Mouse (Mus musculus) layer of hippocampus, postnatal 36 days (tissue): ENCODE data around the gene Angptl2. TPM values are rescaled to one million over a fixed set of nuclear protein-coding genes. Genes with fewer than 3 reads are reported as not detected.

Source experiments
- DNase-seq, 2 experiments: peaks; one replicate each; pipeline ENCODE4 v3.0.0; 2022
- total RNA-seq, 2 experiments: library from RNA; stranded (reverse); gene quantifications; 2 replicates each; pipeline ENCODE4 v1.2.3; 2021

Gene Angptl2
- total RNA-seq = 1 to 10 TPM; 1.1 to 1.7 TPM

DNA sequence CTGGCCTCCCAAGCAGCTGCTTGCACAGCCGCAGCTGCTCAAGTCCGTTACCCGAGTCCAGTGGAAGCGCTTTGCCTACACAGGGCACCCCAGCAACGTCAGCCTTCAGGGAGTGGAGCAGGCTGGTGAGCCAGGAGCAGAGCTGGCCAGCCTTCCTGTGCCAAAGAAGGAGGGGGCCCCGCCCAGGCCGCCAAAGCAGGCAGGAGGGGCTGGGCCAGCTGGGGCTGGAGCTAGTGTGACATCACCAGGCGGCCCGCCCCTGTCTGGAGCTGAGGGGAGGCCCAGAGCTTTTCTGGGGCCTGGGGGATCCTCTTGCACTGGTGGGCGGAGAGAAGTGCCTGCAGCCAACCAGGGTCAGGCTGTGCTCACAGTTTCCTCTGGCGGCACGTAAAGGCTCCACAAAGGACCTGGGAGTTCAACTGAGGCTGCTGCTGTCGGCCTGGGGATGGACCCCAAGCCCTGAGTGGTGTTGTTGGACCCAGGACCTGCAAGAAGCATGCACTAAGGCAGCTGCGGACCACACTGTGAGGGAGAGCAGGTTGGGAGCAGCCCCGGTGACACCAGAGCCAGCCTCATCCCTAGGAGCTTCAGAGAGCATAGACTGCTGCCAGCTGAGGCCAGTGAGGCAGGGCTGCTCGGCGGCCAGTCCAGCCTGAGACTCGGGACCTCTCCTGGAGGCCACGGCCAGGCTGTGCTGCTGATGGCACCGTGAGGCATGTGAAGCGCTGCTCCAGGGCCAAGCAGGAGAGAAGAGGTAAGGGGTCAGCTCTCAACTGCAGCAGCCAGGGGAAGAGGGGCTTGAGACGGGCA, at the start of gene Angptl2:
TSS of gene Angptl2 (plus strand) at position 370 of the 810 bp plus-strand sequence.
- peak; percentile 73 to 81 for DNase-seq

GRCm38 (mm10) chr2:33167060-33167459, 48.8 kb upstream of the Angptl2 start:
- no peak for DNase-seq

DNA sequence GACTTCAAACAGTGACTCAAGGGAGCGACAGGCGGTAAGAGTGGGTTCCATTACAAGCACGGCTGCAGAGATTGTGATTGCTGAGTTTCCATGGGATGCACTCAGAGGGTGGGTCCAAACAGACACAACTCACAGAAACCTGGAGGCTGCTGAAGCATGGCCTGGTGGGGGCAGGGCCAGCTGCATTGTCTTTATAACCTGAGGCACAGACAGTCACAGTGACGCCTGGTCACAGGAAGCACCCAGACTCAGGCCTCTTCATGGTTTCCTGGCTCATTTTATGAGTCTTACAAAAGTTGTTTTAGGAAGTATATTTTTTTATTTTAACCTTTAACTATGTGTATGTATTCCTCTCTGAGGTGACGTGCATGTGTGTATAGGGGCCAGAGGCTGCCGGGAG, 46.4 kb upstream of the Angptl2 start:
- no peak for DNase-seq

GRCm38 (mm10) chr2:33170777-33171565, 44.9 kb upstream of the Angptl2 start:
- no peak for DNase-seq

GRCm38 (mm10) chr2:33173126-33173525, 42.7 kb upstream of the Angptl2 start:
- DNase-seq = no peak

DNA sequence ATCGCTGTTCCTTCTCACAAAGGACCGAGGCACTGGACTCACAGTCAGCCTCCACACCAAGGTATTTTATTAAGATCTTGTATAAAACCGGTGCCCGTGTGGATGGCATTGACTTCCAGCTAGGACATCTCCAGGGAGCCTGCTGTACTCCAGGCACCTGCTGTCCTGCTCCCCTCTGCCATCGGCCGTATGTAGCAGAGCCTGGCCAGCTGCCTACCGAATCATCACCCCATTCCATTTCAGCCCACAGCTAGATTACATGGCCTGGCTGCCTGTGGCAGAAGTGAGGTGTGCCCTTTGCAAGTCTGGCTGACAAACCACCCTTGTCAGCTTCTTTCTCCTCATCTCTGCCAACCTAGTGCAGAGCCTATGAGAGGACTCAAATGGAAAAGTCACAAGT, 42.2 kb upstream of the Angptl2 start:
- no peak for DNase-seq

DNA sequence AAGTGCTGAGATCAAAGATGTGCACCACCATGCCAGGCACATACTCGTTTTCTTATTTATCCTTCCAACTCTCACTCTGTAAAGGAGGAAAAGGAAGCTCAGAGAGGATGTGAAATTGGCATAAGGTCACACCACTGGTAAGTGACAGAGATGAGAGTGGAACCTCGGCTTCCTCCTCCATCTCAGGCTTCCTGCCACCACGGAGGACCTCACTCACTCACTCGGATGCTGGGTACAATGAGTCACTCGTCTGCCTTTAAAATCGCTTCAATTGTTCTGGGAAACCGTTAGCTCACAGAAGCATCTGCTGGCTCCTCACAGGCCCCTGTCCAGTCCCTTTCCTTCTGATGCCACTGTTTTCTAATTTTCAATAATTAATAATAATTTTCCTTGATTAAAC, 39.4 kb upstream of the Angptl2 start:
- no peak for DNase-seq

DNA sequence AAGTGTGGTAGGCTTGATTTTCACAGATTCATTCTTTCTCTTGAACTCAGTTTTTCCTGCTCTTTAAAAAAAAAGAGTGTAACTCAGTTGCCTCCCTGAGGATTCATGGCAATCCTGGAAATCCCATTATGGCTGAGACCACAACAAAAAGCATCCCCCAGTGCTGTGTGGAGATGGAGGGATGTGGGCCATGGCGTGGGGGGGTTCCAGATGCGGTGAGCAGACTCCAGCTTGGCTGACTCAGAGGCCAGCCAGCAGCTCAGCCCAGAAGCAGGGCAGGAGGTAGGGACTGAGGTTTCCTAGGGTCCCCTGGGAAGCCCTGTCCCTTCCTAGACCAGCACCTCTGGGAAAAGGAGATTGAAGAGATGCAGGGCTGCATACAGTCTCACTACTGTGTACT, 38.9 kb upstream of the Angptl2 start:
- no peak for DNase-seq

DNA sequence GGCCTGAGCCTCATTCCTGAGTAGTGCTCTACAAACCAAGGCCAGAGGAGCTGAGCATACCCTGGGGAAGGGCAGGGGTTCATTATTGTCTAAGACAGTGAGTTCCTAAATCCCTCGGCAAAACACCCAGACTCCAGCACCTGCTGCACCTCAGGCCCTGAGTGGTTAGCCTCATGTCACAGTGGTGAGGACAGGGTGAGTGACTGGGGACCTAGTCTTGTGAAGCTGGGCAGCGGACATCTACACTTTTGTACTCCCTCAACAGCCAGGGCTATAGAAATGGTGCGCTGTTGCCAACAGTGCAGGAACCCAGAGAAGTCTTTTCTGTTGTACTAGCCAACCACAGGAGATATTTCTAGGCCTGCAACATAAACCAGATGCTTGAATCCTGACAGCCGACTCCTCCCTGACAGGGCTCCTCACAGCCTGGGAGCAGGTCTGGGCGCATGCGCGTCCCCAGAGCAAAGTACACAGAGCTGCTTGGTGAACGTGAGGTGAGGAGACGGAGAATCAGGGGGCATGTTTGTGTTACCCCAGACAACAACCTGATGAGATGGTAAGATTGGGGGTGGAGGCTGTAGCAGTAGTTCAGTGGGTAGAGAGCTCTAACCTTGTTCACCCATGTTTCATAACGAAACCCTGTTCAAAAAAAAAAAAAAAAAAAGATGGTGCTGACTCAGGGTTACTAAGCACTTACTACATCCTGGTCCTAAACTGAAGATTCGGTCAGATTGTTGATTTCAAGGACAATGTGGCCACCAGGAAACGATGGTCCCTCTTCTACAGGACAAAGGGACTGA, 38.2 kb upstream of the Angptl2 start:
- DNase-seq = no peak

DNA sequence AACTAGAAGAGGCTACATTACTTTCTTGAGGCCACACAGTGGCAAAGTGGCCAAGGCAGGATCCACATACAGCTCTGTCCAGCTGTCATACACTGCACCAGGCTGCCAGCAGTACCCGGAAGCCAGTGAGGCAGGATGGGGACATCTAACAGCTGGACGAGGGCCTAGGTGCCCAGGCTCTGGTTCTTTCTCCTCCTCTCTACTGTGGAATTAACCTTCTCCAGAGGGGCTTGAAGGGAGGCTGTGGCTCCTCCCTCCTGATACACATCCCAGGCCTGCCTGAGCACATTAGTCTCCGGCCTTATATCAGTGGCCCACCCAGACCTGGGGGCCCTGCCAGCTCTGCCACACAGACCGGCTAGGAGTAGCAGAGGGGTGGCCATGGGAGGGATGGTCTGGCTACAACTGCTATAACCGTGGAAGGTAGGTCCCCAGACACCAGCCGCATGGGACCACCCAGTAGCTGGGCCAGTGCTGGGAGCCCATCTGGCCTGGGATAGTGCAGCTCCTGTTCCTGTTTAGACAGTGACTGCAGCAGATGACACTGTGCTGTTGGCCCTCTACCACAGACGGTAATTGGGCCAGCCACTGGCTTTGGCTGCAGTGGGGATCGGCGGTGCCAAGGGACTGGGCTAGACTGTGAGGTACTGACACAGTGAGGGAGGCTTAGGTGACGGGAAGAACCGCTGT, 37.5 kb upstream of the Angptl2 start:
- DNase-seq = peak; percentile 39 to 53

GRCm38 (mm10) chr2:33179171-33179929, 36.5 kb upstream of the Angptl2 start:
- no peak for DNase-seq

DNA sequence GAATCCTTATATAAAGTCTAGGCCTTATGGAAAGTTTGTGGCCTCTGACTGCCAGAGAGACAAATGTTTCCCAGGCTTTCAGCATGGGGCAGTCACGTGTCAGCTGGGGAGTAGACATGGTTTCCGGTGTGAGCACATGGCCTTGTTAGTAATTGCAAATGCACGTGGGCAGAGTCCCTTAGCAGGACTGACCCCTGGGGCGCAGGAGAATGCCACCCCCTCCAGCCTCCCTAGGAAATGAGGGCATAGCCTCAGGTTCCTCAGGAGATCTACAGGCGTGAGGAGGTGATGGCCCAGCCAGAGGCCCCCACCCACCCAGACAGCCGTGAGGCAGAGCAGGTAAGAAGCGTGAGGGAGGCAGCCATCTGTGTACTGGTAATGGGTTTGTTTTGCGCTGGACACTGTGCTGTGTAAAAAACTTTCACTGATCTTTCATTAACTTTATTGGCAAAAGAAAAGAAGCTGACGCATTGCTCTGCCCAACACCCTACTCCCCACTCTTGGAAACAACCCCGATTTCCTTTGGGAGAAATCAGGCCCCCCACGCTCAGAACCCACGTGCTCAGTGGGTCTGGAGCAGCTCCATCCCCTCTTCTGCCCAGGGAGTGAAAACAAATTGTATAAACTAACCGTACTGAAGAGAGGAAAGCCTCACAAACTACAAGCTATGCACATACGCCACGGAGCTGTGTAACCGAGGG, 35.8 kb upstream of the Angptl2 start:
- DNase-seq = no peak

DNA sequence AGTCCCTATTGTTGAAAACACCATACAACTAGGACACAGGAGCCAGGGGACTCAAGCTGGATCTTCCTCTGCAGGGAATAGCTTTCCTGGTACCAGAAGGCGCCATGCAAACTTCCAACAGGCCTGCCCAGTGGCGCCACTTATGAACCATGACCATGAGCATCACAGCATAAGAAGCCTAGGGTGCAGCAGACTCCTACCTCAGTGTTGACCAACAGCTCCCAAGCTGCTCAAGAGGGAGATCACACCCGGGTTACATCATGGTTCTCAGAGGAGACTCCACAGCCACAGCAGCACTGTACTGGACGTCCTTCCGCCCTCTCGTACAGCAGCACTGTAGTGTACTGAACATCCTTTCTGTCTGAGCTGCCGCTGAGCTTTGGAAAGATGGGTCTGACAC, 32.5 kb upstream of the Angptl2 start:
- DNase-seq = no peak

- peak in 1 of 2 experiments; percentile 43 for DNase-seq
Observed at GRCm38 (mm10) chr2:33184641-33185040, 31.2 kb upstream of the Angptl2 start.

DNA sequence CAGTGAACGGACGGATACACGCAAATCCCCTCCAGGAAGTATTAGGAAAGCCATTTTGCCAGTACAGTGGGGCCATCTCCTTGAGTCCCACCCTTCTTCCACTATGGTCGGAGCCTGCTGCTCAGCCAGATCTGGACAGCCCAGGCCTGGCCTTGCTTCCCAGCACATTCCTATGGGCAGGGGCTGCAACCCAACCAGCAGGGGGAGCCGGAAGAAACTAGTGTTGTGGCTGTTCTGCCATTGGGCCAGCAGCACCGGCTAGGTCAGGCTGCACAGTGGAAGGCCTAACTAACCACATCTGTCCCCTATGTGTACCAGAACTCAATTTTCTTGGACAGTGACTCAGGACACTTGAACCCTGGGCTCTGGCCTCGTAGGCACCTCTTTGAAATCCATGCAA, 30.6 kb upstream of the Angptl2 start:
- no peak for DNase-seq

GRCm38 (mm10) chr2:33186505-33186904, 29.4 kb upstream of the Angptl2 start:
- no peak for DNase-seq

GRCm38 (mm10) chr2:33187874-33188273, 28.0 kb upstream of the Angptl2 start:
- no peak for DNase-seq

DNA sequence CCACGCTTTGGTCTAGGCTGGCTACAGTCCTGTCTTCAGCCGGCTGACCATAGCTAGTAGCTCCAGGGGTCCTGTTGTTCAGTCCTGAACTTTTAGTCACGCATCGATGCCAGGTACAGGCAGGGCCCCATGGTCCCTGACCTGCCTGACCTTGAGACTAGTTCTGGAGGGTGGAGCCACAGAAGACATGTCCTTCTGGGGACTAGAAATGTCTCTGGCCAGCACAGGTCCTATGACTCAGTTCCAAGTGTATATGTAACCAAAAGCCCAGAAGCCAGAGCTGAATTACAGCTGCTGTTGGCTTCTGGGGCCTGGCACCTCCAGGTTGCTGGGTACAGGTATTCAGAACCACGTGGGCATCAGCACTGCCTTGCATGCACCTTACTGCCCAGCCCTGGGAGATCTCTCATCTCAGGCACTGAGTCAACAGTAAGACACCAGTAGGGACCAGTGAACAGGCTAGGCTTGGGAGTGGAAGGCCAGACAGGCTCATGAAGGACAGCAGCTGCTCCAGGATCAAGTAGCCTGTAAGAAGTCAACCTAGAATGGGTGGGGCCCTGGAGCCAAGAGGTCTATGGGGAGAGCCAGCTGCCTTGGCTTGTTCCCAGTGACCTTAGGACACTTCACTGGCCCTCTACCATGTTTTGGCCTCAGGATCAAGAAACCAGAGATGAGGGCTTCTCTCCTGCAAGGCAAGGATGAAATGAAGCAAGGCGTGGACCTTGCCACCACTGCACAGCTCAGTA, 26.8 kb upstream of the Angptl2 start:
- no peak for DNase-seq

DNA sequence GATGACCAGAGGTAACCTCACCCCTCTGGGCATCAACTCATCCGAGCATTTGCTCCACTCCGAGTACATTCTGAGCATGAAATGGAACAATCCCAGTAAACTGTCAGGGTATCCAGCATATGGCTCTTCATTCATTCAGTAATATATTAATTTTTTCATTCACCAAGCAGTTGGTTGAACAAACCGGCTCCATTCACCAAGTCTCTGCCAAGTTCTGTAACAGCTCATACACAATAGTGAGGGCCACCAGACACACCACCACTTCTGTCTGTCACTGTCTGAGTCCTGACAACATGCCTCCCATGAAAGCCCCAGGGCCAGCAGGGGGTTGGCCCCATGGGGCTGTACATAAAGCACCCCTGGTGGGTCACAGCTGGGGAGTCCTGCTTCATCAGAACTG, 25.9 kb upstream of the Angptl2 start:
- no peak for DNase-seq
